Mouse (Mus musculus): Measurements from ENCODE around the gene Sh3bp2. TPM values are rescaled to one million over a fixed set of nuclear protein-coding genes. Genes with fewer than 3 reads are reported as not detected.

The Sh3bp2 gene
- total RNA-seq, 1 experiment from 2014 or later, result 19.9 TPM

Small RNA genes within 50 kb of the gene (microRNA-seq; reads per million reads assigned to microRNA genes)
- 1.0 to 1.1 reads per million in 2 experiments for gene Mir7036b

Other genes with a start within 250 kb of the Sh3bp2 start
- gene Zfyve28, start 237.4 kb upstream of the Sh3bp2 start, total RNA-seq (2021), result 0.70 TPM in 1 of 2 replicates, not detected in the other
- not detected in 2 replicates for gene Cfap99, start 237.2 kb upstream of the Sh3bp2 start, total RNA-seq (2021)
- gene Rnf4, start 189.5 kb upstream of the Sh3bp2 start, total RNA-seq (2021), result 92.9 and 94.1 TPM in 2 replicates
- 38.0 and 38.3 TPM in 2 replicates for gene Fam193a, start 155.9 kb upstream of the Sh3bp2 start, total RNA-seq (2021)
- gene Tnip2, start 11.8 kb upstream of the Sh3bp2 start, total RNA-seq (2021), result 14.9 and 24.7 TPM in 2 replicates
- 139 and 181 TPM in 2 replicates for gene Add1, start 47.8 kb downstream of the Sh3bp2 start, total RNA-seq (2021)
- 39.1 and 40.4 TPM in 2 replicates for gene Mfsd10, start 111.4 kb downstream of the Sh3bp2 start, total RNA-seq (2021)
- gene Nop14, start 134.3 kb downstream of the Sh3bp2 start, total RNA-seq (2021), result 21.3 and 24.9 TPM in 2 replicates
- 2.4 and 3.9 TPM in 2 replicates for gene Grk4, start 134.5 kb downstream of the Sh3bp2 start, total RNA-seq (2021)
- 35.4 and 37.6 TPM in 2 replicates for gene Htt, start 235.9 kb downstream of the Sh3bp2 start, total RNA-seq (2021)

Measured in adrenal gland, postnatal 25 days (tissue).